Mouse (Mus musculus) intestine, embryonic 14.5 days (tissue): ENCODE measurements around the gene Ncoa5. TPM values are rescaled to one million over a fixed set of nuclear protein-coding genes. Genes with fewer than 3 reads are reported as not detected.

Source experiments
- ATAC-seq: fragments of 200-750 bp; cut with Nextera tagmentation; replicated peaks from 2 replicates; pipeline ENCODE4 v1.8.0; 2017; ENCODE audit warnings: low read depth, moderate number of reproducible peaks, moderate TSS enrichment, moderate library complexity; ENCODE audit not compliant: low FRiP score, low TSS enrichment
- DNase-seq: peaks from one replicate; pipeline ENCODE4 v3.0.0-alpha.2; 2018; ENCODE audit warnings: low spot score
- H3K27ac ChIP-seq: fragments of 300-500 bp; sonication (generic); 2 replicates; pipeline ENCODE4 v1.5.1; 2014; ENCODE audit warnings: low read depth, mild to moderate bottlenecking, control low read depth
- H3K27me3 ChIP-seq: fragments of 300-500 bp; sonication (generic); replicated peaks from 2 replicates; pipeline ENCODE4 v1.6.1; 2014; ENCODE audit warnings: low read length, control low read depth; ENCODE audit not compliant: control insufficient read depth, insufficient read depth
- H3K36me3 ChIP-seq: fragments of 300-500 bp; sonication (generic); 2 replicates; pipeline ENCODE4 v1.6.1; 2014; ENCODE audit warnings: low read length, control low read depth; ENCODE audit not compliant: control insufficient read depth, insufficient read depth
- H3K4me1 ChIP-seq: fragments of 300-500 bp; sonication (generic); replicated peaks from 2 replicates; pipeline ENCODE4 v1.6.1; 2014; ENCODE audit warnings: low read length, control low read depth, mixed read lengths; ENCODE audit not compliant: control insufficient read depth, insufficient read depth
- H3K4me2 ChIP-seq: fragments of 300-500 bp; sonication (generic); 2 replicates; pipeline ENCODE4 v1.6.1; 2014; ENCODE audit warnings: low read length
- H3K4me3 ChIP-seq: fragments of 300-500 bp; sonication (generic); 2 replicates; pipeline ENCODE4 v1.5.1; 2014; ENCODE audit warnings: low read depth, low read length, control low read depth, mixed read lengths
- H3K9ac ChIP-seq: fragments of 300-500 bp; sonication (generic); 2 replicates; pipeline ENCODE4 v1.6.1; 2014; ENCODE audit warnings: mild to moderate bottlenecking, low read length
- H3K9me3 ChIP-seq: fragments of 300-500 bp; sonication (generic); 2 replicates; pipeline ENCODE4 v1.6.1; 2016; ENCODE audit warnings: low read length, control low read depth; ENCODE audit not compliant: control insufficient read depth
- WGBS: fragments of 180-500 bp; shearing (Covaris S2); extraction: QIAGEN DNeasy Blood & Tissue Kit; methylation state at CpG from one replicate; pipeline ENCODE4 v1.1.7; 2014; 5-methylcytosine and 5-hydroxymethylcytosine counted together
- polyA plus RNA-seq: library from polyadenylated mRNA; unstranded; fragments of >200 nt; fragmentation: Nextera tagmentation; extraction: Ambion mirVana; gene quantifications from 2 replicates; pipeline ENCODE4 v1.2.1, GENCODE M21; 2014

The Ncoa5 gene
- polyA plus RNA-seq, 1 experiment from 2014 or later = 58.5 TPM

DNA sequence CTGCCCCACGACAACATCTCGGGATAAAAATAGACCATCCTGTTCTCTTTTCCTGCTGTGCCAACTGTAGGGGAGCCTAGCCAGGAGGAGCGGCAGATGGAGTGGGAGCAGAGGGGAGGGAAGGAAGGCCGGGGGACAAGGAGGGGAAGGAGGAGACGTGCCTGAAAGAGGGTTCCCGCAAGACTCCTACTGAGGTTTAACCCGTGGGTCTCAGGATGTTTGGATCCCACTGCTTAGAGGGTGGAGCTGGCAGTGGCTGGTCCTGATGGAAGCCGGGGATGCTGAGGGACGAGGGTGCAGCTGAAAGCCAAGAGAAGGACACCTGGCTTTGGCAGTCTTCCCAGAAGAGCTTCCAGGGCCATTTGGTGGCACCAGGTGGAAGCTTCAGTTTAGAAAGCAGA lies 38.7 kb upstream of the Ncoa5 start:
- Histone ChIP-seq H3K4me2 (no peak overlapping the region), H3K4me3 (no peak overlapping the region), H3K36me3 (no peaks in the 10 kb centered on the region), H3K4me1 (peaks cover 3% of the 10 kb centered on the region; the same call in 1 of the 2 replicates), H3K9ac (no peak overlapping the region), H3K27ac (no peak overlapping the region), H3K9me3 (no peaks in the 10 kb centered on the region), H3K27me3 (peaks cover 60% of the 10 kb centered on the region)
- 20% methylated on average over 9 of the region's 9 CpGs for WGBS
- DNase-seq (no peak), ATAC-seq (no peak)

DNA sequence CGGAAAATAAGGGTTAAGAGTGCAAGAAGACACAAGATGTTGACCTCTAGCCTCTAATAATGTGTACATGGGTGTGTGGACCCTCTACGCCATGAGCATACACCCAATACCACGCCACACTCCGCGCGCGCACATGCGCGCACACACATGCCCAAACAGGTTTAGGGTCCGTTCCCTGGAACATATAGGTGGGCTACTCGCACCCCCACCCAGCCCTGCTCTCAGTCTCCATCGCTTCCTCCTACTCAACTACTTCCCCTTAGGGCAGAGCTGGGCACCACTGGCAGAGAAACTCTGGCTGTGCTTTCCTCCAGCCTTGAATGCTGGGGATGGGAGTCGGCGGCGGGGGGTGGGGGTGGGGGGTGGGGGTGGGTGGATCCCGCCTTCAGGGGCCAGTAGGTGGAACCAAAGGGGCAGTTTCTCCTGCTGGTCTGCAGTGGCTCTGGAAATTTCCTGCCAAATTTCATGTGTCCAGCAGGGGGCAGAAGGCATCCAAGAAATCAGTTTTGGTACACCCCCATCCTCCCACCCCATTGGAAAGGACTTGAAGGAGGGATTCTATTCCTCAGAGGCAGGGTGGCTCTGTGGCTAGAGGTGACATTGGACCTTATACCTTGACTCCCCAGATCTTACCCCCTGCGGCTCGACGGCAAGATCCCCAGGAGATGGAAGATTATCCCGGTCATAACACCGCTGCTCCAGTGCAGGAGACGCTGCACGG lies 35.6 kb upstream of the Ncoa5 start:
- 23% methylated on average over 23 of the region's 23 CpGs for WGBS
- DNase-seq = peak; percentile 83
- Histone ChIP-seq H3K27ac (no peak overlapping the region), H3K36me3 (no peaks in the 10 kb centered on the region), H3K4me2 (0 out of 2 replicates have a peak overlapping the region, but pooled peaks have one; percentile 4), H3K4me1 (peaks cover 3% of the 10 kb centered on the region; the same call in 1 of the 2 replicates), H3K4me3 (no peak overlapping the region), H3K9me3 (no peaks in the 10 kb centered on the region), H3K9ac (no peak overlapping the region), H3K27me3 (peaks cover 29% of the 10 kb centered on the region)
- peak; percentile 18; the same call in 1 of the 2 replicates for ATAC-seq

DNA sequence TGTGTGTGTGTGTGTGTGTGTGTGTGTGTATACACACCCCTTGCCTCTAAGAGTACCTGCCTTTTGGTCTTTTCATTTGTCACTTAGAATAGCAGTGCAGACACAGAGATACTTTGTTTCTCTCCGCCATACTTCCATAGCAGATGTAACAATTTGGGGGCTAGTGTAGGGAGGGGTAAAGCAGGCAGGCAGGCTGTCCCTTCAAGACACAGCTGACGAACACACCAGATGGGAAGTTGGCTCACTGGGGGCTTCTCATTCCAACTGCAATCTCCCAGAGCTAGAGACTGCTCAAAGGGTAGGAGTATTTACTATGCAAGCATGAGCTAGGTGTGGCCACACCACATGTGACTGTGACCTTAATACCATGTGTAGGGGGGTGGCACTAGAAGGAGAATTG lies 34.1 kb upstream of the Ncoa5 start:
- Histone ChIP-seq H3K27ac (no peak overlapping the region), H3K36me3 (no peaks in the 10 kb centered on the region), H3K9me3 (no peaks in the 10 kb centered on the region), H3K4me3 (no peak overlapping the region), H3K9ac (no peak overlapping the region), H3K27me3 (peaks cover 21% of the 10 kb centered on the region), H3K4me1 (peaks cover 3% of the 10 kb centered on the region; the same call in 1 of the 2 replicates), H3K4me2 (no peak overlapping the region)
- DNase-seq (no peak), ATAC-seq (no peak)
- 66% methylated on average over 2 of the region's 2 CpGs for WGBS

DNA sequence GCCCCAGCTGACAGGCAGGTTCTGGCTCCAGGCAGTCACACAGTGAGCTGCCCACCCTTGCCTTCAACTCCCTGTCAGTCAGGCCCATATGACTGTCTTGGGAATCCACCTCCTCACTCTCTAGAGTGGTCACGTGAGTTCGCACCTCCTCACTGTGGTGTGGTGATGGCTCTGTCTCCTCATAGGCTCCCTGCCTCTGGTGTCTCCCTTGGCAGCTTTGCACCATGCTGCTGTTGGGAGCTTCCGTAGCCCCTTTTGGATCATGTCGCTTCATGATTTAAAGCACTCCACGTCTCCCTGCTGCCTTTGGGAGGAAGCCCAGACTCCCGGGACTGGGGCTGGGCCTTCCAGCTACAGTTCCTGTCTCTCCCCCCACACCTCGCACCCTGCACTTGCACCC lies 29.8 kb upstream of the Ncoa5 start:
- no peak overlapping the region for H3K9ac ChIP-seq
- H3K4me2 ChIP-seq = no peak overlapping the region
- H3K36me3 ChIP-seq = no peaks in the 10 kb centered on the region
- no peak; the same call in 1 of the 2 replicates for ATAC-seq
- no peak overlapping the region for H3K27ac ChIP-seq
- 43% methylated on average over 7 of the region's 7 CpGs for WGBS
- no peak overlapping the region for H3K4me3 ChIP-seq
- H3K4me1 ChIP-seq = no peaks in the 10 kb centered on the region; the same call in 1 of the 2 replicates
- H3K9me3 ChIP-seq = no peaks in the 10 kb centered on the region
- 0 out of 2 replicates have a peak, but pooled peaks cover 2% of the 10 kb centered on the region for H3K27me3 ChIP-seq
- no peak for DNase-seq

DNA sequence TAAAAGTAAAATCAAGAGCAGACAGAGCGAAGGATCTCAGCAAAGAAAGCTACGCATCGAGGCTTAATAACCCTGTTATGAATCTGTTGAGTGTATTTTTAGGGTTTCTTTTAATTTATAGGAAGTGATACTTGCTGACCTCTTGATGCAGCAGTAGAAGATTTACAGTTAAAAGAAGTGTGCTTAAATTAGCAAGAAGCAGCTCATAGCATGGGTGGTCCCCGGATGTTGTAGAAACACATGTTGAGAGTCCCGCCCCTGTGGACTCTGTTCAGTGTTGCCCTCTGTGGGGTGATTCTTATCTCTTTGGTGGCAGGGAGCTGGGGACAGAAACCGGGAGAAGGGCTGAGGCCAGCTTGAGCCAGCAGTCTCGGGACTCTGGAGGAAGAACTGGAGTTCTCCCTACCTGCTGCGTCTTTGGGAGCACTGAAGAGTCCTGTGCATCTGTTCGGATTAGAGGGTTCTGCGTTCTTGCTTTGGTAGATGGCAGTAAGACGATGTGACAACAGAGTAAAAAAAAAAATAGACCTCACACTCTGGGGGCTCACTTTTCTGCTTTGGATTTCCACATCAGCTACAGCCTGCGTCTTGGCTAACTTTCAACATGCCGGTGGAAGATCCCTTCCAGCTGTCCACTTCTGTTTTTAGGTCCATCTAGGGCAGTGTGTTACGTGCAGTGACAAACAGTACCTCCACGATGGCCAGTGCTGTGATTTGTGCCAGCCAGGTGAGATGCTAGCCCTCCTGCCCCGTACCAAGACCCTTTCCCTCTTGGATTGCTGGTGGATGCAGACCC lies 27.2 kb upstream of the Ncoa5 start:
- Histone ChIP-seq H3K36me3 (no peaks in the 10 kb centered on the region), H3K27ac (no peak overlapping the region), H3K27me3 (no peaks in the 10 kb centered on the region), H3K9me3 (no peaks in the 10 kb centered on the region), H3K9ac (no peak overlapping the region), H3K4me2 (no peak overlapping the region), H3K4me3 (no peak overlapping the region), H3K4me1 (no peaks in the 10 kb centered on the region; the same call in 1 of the 2 replicates)
- 56% methylated on average over 16 of the region's 16 CpGs for WGBS
- no peak for DNase-seq
- ATAC-seq = no peak

DNA sequence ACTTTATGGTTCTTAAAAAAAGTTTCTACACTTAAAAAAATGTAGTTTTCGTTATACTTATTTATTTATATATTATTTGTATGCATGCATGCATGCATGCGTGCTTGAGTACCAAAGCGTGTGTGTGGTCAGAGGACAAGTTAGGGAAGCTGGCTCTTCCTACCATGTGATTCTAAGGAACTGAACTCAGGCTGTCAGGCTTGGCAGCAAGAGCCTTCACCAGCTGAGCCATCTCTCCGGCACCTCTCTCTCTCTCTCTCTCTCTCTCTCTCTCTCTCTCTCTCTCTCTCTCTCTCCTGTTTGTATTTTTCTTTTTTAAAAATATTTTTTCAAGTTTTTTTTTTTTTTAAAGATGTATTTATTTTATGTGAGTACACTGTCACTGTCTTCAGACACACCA lies 25.3 kb upstream of the Ncoa5 start:
- H3K4me1 ChIP-seq = peaks cover 14% of the 10 kb centered on the region
- ATAC-seq (no peak), DNase-seq (no peak)
- no peak overlapping the region for H3K27ac ChIP-seq
- H3K4me2 ChIP-seq = no peak overlapping the region
- no peak overlapping the region for H3K9ac ChIP-seq
- 95% methylated on average over 4 of the region's 4 CpGs for WGBS
- no peaks in the 10 kb centered on the region for H3K36me3 ChIP-seq
- no peak overlapping the region for H3K4me3 ChIP-seq
- no peaks in the 10 kb centered on the region for H3K9me3 ChIP-seq
- H3K27me3 ChIP-seq = no peaks in the 10 kb centered on the region

DNA sequence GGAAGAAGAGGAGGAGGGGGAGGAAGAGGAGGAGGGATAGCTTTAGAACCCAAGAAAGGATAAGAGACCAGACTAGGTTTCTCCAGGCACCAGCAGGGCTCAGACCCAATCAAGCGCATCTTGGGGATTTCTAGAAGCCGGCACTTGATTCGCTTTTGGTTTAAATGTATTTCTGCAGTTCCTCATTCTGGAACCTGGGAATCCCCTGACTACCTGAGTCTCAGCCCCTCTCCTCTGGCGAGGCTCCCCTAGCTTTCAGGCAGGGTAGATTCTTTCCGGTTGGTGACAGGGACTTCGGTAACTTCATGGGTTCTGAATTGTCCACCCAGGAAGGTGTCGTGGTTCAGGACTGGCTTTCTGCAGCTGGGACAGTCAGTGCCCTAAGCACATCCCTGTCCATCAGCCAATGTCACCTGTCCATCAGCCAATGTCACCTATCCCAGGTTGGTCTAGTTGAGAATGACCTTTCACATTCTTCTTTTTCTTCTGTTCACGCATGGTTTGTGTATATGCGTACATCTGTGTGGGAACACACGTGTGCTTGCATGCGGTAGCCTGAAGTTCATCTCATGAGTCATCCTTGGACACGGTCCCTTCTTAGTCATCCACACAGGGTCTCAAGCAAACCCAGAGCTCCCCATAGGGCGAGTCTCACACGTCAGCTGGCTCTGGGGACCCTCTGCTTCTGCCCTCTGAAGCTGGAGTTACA lies 21.9 kb upstream of the Ncoa5 start:
- H3K27ac ChIP-seq = no peak overlapping the region
- no peaks in the 10 kb centered on the region for H3K9me3 ChIP-seq
- no peak for DNase-seq
- H3K4me1 ChIP-seq = peaks cover 17% of the 10 kb centered on the region
- peak overlapping the region; percentile 55 for H3K4me2 ChIP-seq
- H3K36me3 ChIP-seq = no peaks in the 10 kb centered on the region
- WGBS = 76% methylated on average over 14 of the region's 14 CpGs
- no peaks in the 10 kb centered on the region for H3K27me3 ChIP-seq
- ATAC-seq = no peak
- no peak overlapping the region for H3K9ac ChIP-seq
- peak overlapping the region; percentile 35; the same call in 1 of the 2 replicates for H3K4me3 ChIP-seq

DNA sequence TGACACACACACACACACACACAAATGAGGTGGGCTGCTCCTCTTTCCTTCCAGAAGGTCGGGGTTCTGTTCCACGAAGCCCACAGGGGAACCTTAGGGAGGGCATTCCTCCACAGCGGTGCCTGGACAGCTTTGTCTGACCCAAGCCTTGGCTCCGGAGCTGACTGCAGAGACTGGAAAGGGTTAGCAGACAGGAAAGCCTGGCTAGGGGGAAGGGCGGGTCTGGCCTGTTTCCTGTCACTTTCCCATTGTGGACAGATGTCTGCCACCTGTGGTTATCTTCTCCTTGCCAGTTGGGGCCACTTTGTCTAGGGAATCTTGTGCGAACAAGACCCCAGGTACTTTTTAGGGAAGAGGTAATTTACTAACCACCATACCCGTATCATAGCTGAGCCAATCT lies 21.2 kb upstream of the Ncoa5 start:
- peak overlapping the region; percentile 57; the same call in 1 of the 2 replicates for H3K27ac ChIP-seq
- H3K4me1 ChIP-seq = peaks cover 17% of the 10 kb centered on the region
- no peaks in the 10 kb centered on the region for H3K9me3 ChIP-seq
- ATAC-seq = 0 out of 2 replicates have a peak, but pooled peaks have one; percentile 7
- H3K36me3 ChIP-seq = no peaks in the 10 kb centered on the region
- no peak for DNase-seq
- H3K27me3 ChIP-seq = no peaks in the 10 kb centered on the region
- peak overlapping the region; percentile 22; the same call in 1 of the 2 replicates for H3K9ac ChIP-seq
- H3K4me3 ChIP-seq = peak overlapping the region; percentile 35
- H3K4me2 ChIP-seq = peak overlapping the region; percentile 55
- WGBS = 2% methylated on average over 7 of the region's 7 CpGs
